Comparison of ENCODE assay signal across 7 mouse cellular contexts in the genomic region with DNA sequence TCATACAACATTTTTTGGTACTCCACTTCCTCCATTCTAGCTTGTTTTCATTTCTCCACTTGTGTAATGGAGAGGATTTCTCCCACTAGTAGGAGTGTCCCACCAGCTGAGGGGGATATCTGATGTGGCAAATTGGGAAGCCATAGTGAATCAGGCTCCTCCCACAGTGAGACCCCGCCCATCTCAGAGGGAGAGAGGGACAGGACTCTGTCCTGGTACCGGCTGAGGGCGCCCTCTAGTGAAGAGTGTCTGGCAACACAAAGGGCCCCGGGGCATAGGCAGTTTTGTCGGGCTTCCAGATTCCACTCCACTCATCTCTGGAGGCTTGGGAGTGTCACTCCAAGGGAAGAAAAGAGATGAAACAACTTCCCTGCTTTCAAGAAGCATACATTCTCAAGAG. TPM values are rescaled to one million over a fixed set of nuclear protein-coding genes. Genes with fewer than 3 reads are reported as not detected.
A peak's percentile ranks its signal among the peaks of the same experiment; 100 is the strongest.
DNase-seq lines count a peak whose midpoint lies in the region; ATAC-seq and TF ChIP-seq lines count a peak whose summit lies in the region.

No protein-coding gene starts in this region.

- WGBS in forebrain, postnatal 0 days: 9% methylated on average over 5 of the region's 5 CpGs
- WGBS in lung, embryonic 14.5 days: 7% methylated on average over 5 of the region's 5 CpGs

- peak; percentile 50 for DNase-seq in 416B (ENCODE audit: low read depth)
- DNase-seq in brain, adult 2 months (ENCODE audit: low read depth, low spot score): peak; percentile 62
- DNase-seq in forebrain, postnatal 0 days: peak; percentile 34
- peak; percentile 36 to 68 for DNase-seq in kidney, adult 8-10 months
- DNase-seq in lung, embryonic 14.5 days: peak; percentile 79
- DNase-seq in spleen, adult 18-20 months: peak; percentile 50 to 71

- TF ChIP-seq CTCF in forebrain, postnatal 0 days (IDR thresholded peaks at IDR 0.05; ENCODE audit: low read depth): peak; percentile 49
- peak; percentile 69 for TF ChIP-seq CTCF in lung, embryonic 14.5 days (IDR thresholded peaks at IDR 0.05; ENCODE audit: low read depth)

- no peaks in the 10 kb centered on the region for H3K4me1 ChIP-seq in forebrain, postnatal 0 days (ENCODE audit: insufficient read depth)
- H3K4me1 ChIP-seq in lung, embryonic 14.5 days (ENCODE audit: insufficient read depth): no peaks in the 10 kb centered on the region

- H3K4me3 ChIP-seq in forebrain, postnatal 0 days (ENCODE audit: low read depth, low read length): no peak overlapping the region
- no peak overlapping the region for H3K4me3 ChIP-seq in lung, embryonic 14.5 days (ENCODE audit: low read depth, low read length)

- no peaks in the 10 kb centered on the region for H3K9me3 ChIP-seq in forebrain, postnatal 0 days (ENCODE audit: low read length)
- H3K9me3 ChIP-seq in lung, embryonic 14.5 days (ENCODE audit: low read depth, low read length): no peaks in the 10 kb centered on the region

- H3K27ac ChIP-seq in forebrain, postnatal 0 days (ENCODE audit: low read depth, low read length): no peak overlapping the region
- no peak overlapping the region for H3K27ac ChIP-seq in lung, embryonic 14.5 days (ENCODE audit: low read depth)

- no peak overlapping the region for H3K9ac ChIP-seq in forebrain, postnatal 0 days
- no peak overlapping the region for H3K9ac ChIP-seq in lung, embryonic 14.5 days

- peak; percentile 46 for ATAC-seq in CD4-positive, CD25-positive, alpha-beta regulatory T cell, adult 4 months
- peak; percentile 40; the same call in 1 of the 2 replicates for ATAC-seq in forebrain, postnatal 0 days
- ATAC-seq in lung, embryonic 14.5 days (ENCODE audit: insufficient read depth): no peak; the same call in 1 of the 2 replicates

- no peak overlapping the region for H3K4me2 ChIP-seq in forebrain, postnatal 0 days (ENCODE audit: low read depth)
- H3K4me2 ChIP-seq in lung, embryonic 14.5 days: no peak overlapping the region

- no peaks in the 10 kb centered on the region for H3K36me3 ChIP-seq in forebrain, postnatal 0 days (ENCODE audit: insufficient read depth)
- H3K36me3 ChIP-seq in lung, embryonic 14.5 days (ENCODE audit: insufficient read depth): no peaks in the 10 kb centered on the region

- H3K27me3 ChIP-seq in forebrain, postnatal 0 days (ENCODE audit: insufficient read depth, low read length): no peaks in the 10 kb centered on the region
- H3K27me3 ChIP-seq in lung, embryonic 14.5 days (ENCODE audit: insufficient read depth, low read length): no peaks in the 10 kb centered on the region

RNA-seq across cellular contexts. Expression of a gene that starts 1.6 kb away (rescaled TPM):
- 100 to 1,000 TPM; 464 to 904 TPM for polyA plus RNA-seq in CD4-positive, CD25-positive, alpha-beta regulatory T cell, adult 4 months (2017; shearing (Covaris generic))
- total RNA-seq in forebrain, postnatal 0 days (2014; rRNA removed): not detected in 2 replicates
- polyA plus RNA-seq in forebrain, postnatal 0 days (2015; fragmentation: Nextera tagmentation; extraction: Ambion mirVana): 0.05 TPM in 1 of 2 replicates, not detected in the other
- 0.17 TPM in 1 of 2 replicates, not detected in the other for polyA plus RNA-seq in lung, embryonic 14.5 days (2014; fragmentation: Nextera tagmentation; extraction: Ambion mirVana)

RNA-seq across cellular contexts. Expression of a gene that starts 8.1 kb away (rescaled TPM):
- polyA plus RNA-seq in CD4-positive, CD25-positive, alpha-beta regulatory T cell, adult 4 months (2017; shearing (Covaris generic)): 1 to 10 TPM; 2.0 to 4.2 TPM
- total RNA-seq in forebrain, postnatal 0 days (2014; rRNA removed): 0.62 and 0.90 TPM in 2 replicates
- polyA plus RNA-seq in forebrain, postnatal 0 days (2015; fragmentation: Nextera tagmentation; extraction: Ambion mirVana): 0.26 and 0.42 TPM in 2 replicates
- 0.41 and 0.46 TPM in 2 replicates for polyA plus RNA-seq in lung, embryonic 14.5 days (2014; fragmentation: Nextera tagmentation; extraction: Ambion mirVana)

RNA-seq across cellular contexts. Expression of a gene that starts 38.3 kb away (rescaled TPM):
- polyA plus RNA-seq in CD4-positive, CD25-positive, alpha-beta regulatory T cell, adult 4 months (2017; shearing (Covaris generic)): under 1 TPM in 1 of 2 experiments, not detected in 1; 0.39 TPM
- total RNA-seq in forebrain, postnatal 0 days (2014; rRNA removed): 323 and 362 TPM in 2 replicates
- 180 and 184 TPM in 2 replicates for polyA plus RNA-seq in forebrain, postnatal 0 days (2015; fragmentation: Nextera tagmentation; extraction: Ambion mirVana)
- 68.7 and 80.2 TPM in 2 replicates for polyA plus RNA-seq in lung, embryonic 14.5 days (2014; fragmentation: Nextera tagmentation; extraction: Ambion mirVana)

RNA-seq across cellular contexts. Expression of a gene that starts 50.4 kb away (rescaled TPM):
- polyA plus RNA-seq in CD4-positive, CD25-positive, alpha-beta regulatory T cell, adult 4 months (2017; shearing (Covaris generic)): 10 to 100 TPM; 57.5 to 82.3 TPM
- 22.2 and 25.5 TPM in 2 replicates for total RNA-seq in forebrain, postnatal 0 days (2014; rRNA removed)
- polyA plus RNA-seq in forebrain, postnatal 0 days (2015; fragmentation: Nextera tagmentation; extraction: Ambion mirVana): 33.7 and 38.8 TPM in 2 replicates
- polyA plus RNA-seq in lung, embryonic 14.5 days (2014; fragmentation: Nextera tagmentation; extraction: Ambion mirVana): 120 and 122 TPM in 2 replicates

Comparison
In these comparisons a context has a peak if more than half of its experiments do, and no peak if none do; other contexts are left out.
1. RNA of a gene that starts 1.6 kb away (polyA plus RNA-seq): 464 to 904 TPM in CD4-positive, CD25-positive, alpha-beta regulatory T cell, adult 4 months; 0.17 TPM in lung, embryonic 14.5 days and 0.05 TPM in forebrain, postnatal 0 days; every median in the first group is over 100 times any median in the second.
2. RNA of a gene that starts 38.3 kb away (polyA plus RNA-seq): 180 to 184 TPM in forebrain, postnatal 0 days and 68.7 to 80.2 TPM in lung, embryonic 14.5 days; 0.39 TPM in CD4-positive, CD25-positive, alpha-beta regulatory T cell, adult 4 months; every median in the first group is over 10 times any median in the second.
3. Peak in every context shown above with its lines, with median percentiles within 50 percentile points of each other: DNase-seq.